Mouse (Mus musculus) testis, postnatal 10 days (tissue): ENCODE results near the gene Ebi3.

ENCODE experiments used
- DNase-seq: peaks from one replicate; pipeline ENCODE4 v3.0.0; 2021; ENCODE audit warnings: low spot score

Gene Ebi3

GRCm38 (mm10) chr17:55958584-55958886 is 6.1 kb downstream of the Ebi3 start:
- DNase-seq = peak; percentile 43

GRCm38 (mm10) chr17:55958918-55959728 is 6.7 kb downstream of the Ebi3 start, which contains the start of gene Yju2:
Gene Yju2 (plus strand): TSS chr17:55959099.
- DNase-seq = peak; percentile 91

GRCm38 (mm10) chr17:55959946-55960740 is 7.7 kb downstream of the Ebi3 start:
- DNase-seq = peak; percentile 42

- peak; percentile 45 for DNase-seq
Observed at GRCm38 (mm10) chr17:55960791-55961190, 8.4 kb downstream of the Ebi3 start.

- no peak for DNase-seq
Observed at GRCm38 (mm10) chr17:55961631-55962030, 9.2 kb downstream of the Ebi3 start.

- peak; percentile 40 for DNase-seq
Observed at GRCm38 (mm10) chr17:55963171-55963570, 10.7 kb downstream of the Ebi3 start.

- DNase-seq = peak; percentile 41
Observed at GRCm38 (mm10) chr17:55964496-55964895, 12.1 kb downstream of the Ebi3 start.

GRCm38 (mm10) chr17:55964996-55965395 is 12.6 kb downstream of the Ebi3 start:
- DNase-seq = peak; percentile 42

GRCm38 (mm10) chr17:55967186-55967585 is 14.7 kb downstream of the Ebi3 start:
- no peak for DNase-seq

GRCm38 (mm10) chr17:55968210-55968609 is 15.8 kb downstream of the Ebi3 start:
- DNase-seq = no peak

GRCm38 (mm10) chr17:55969560-55969959 is 17.1 kb downstream of the Ebi3 start:
- no peak for DNase-seq

GRCm38 (mm10) chr17:55969966-55970891 is 17.8 kb downstream of the Ebi3 start, which contains the start of gene Shd:
Gene Shd (plus strand): TSS chr17:55970467.
- peak; percentile 66 for DNase-seq

- no peak for DNase-seq
Observed at GRCm38 (mm10) chr17:55971453-55971852, 19.0 kb downstream of the Ebi3 start.

- DNase-seq = peak; percentile 91
Observed at GRCm38 (mm10) chr17:55976255-55976862, 23.9 kb downstream of the Ebi3 start.

- no peak for DNase-seq
Observed at GRCm38 (mm10) chr17:55977301-55977700, 24.9 kb downstream of the Ebi3 start.

- peak; percentile 73 for DNase-seq
Observed at GRCm38 (mm10) chr17:55986030-55986961, 33.9 kb downstream of the Ebi3 start, which contains the start of gene Fsd1. Gene Fsd1 (plus strand): TSS chr17:55986509.

GRCm38 (mm10) chr17:55990278-55990898 is 37.9 kb downstream of the Ebi3 start:
- DNase-seq = no peak

GRCm38 (mm10) chr17:55996007-55996406 is 43.6 kb downstream of the Ebi3 start:
- no peak for DNase-seq

- peak; percentile 65 for DNase-seq
Observed at GRCm38 (mm10) chr17:55999794-56000499, 47.5 kb downstream of the Ebi3 start.
